Mouse (Mus musculus): Measurements from ENCODE around the gene Dmrt2. TPM values are rescaled to one million over a fixed set of nuclear protein-coding genes. Genes with fewer than 3 reads are reported as not detected.

The Dmrt2 gene
- polyA plus RNA-seq, 1 experiment from 2014 or later: 7.8 TPM

DNA sequence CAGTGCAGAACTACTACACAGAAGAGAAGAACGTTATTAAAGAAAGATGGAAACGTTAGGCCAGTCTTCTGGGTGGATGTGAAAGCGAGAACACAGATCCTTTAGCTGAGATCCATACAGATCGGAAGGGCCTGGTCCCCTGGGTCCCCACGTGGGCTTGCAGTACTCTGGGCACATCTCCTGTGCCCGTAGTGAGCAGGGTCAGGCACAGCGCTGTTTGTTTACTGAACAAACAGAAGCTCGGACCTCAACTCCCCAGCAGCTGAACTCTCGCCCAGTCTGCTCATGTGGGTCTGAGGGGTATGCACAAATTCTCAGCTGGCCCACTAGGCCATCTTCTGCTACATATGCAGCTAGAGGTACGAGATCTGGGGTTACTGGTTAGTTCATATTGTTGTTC, 21.7 kb upstream of the Dmrt2 start:
- H3K4me3 ChIP-seq (ENCODE audit: low read depth, low read length): no peak overlapping the region
- H3K4me2 ChIP-seq (ENCODE audit: low read depth, low read length): no peak overlapping the region
- 72% methylated on average over 10 of the region's 10 CpGs for WGBS
- DNase-seq (ENCODE audit: low spot score): no peak
- H3K4me1 ChIP-seq (ENCODE audit: control insufficient read depth, insufficient read depth, low read length): peaks cover 7% of the 10 kb centered on the region
- no peak overlapping the region for H3K27ac ChIP-seq (replicated peaks; ENCODE audit: low read depth, low read length)
- no peaks in the 10 kb centered on the region for H3K9me3 ChIP-seq (ENCODE audit: control insufficient read depth, low read length)
- H3K27me3 ChIP-seq (replicated peaks; ENCODE audit: control insufficient read depth, insufficient read depth, low read length): no peaks in the 10 kb centered on the region
- no peak overlapping the region for H3K9ac ChIP-seq (ENCODE audit: low read depth, low read length)
- no peaks in the 10 kb centered on the region for H3K36me3 ChIP-seq (ENCODE audit: control insufficient read depth, insufficient read depth, low read length)
- no peak for ATAC-seq (ENCODE audit: low read depth)

DNA sequence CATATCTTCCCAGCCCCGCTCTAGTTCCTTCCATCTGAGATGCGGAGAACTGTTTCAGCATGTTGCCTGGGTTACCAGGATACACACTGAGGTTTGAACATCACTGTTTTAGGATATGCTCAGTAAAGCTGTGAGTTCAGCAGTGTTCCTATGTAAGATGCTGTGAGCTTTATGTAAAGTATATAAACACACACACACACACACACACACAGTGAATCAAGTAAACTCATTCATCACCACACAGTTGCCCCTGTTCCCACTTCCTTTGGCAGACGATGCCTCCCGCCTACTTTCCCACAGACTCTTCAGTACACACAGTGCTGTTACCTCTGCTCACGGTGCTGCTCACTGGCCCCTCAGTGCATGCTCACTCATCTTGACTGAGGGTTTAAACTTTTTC, 19.7 kb upstream of the Dmrt2 start:
- Histone ChIP-seq H3K4me3 (ENCODE audit: low read depth, low read length) (no peak overlapping the region), H3K9me3 (ENCODE audit: control insufficient read depth, low read length) (no peaks in the 10 kb centered on the region), H3K27me3 (replicated peaks; ENCODE audit: control insufficient read depth, insufficient read depth, low read length) (peaks cover 5% of the 10 kb centered on the region; the same call in 1 of the 2 replicates), H3K9ac (ENCODE audit: low read depth, low read length) (no peak overlapping the region), H3K4me1 (ENCODE audit: control insufficient read depth, insufficient read depth, low read length) (peaks cover 7% of the 10 kb centered on the region), H3K36me3 (ENCODE audit: control insufficient read depth, insufficient read depth, low read length) (no peaks in the 10 kb centered on the region), H3K27ac (replicated peaks; ENCODE audit: low read depth, low read length) (no peak overlapping the region), H3K4me2 (ENCODE audit: low read depth, low read length) (no peak overlapping the region)
- no peak for DNase-seq (ENCODE audit: low spot score)
- no peak for ATAC-seq (ENCODE audit: low read depth)
- 64% methylated on average over 5 of the region's 5 CpGs for WGBS

DNA sequence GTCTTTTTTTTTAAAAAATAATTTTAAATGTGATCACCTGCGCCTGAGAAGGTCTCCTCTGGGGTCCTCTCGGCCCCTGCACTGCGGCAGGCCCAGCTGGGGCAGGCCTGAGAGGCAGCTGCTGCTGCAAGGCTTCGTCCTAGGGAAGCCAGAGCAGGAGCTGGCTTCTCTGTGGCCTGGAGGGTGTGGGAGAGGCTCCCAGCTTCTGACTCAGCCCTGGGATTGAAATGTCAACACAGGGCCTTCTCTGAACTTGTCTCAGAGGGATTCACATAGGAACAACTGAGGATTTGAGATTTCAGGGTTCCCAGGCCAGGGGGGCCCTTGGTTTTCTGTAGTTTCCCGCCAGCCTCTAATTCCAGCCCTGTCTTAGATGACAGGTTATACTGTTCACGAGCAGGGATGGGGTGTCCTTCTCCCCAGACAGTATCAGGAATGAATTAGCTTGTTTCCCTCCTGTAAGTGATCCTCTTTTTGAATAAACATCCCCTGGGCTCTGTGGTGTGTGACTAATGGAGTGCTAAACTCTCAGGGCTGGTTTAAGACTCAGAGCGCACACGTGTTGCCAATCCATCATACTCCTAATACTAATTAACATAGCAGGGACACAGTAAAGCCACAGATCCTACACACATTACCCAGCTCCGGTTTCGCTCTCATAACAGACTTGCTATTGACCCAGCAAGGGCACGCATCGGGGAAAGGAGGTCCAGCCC, 18.0 kb upstream of the Dmrt2 start:
- H3K9ac ChIP-seq (ENCODE audit: low read depth, low read length): no peak overlapping the region
- H3K4me2 ChIP-seq (ENCODE audit: low read depth, low read length): 0 out of 2 replicates have a peak overlapping the region, but pooled peaks have one; percentile 0
- DNase-seq (ENCODE audit: low spot score): peak; percentile 87
- no peaks in the 10 kb centered on the region for H3K36me3 ChIP-seq (ENCODE audit: control insufficient read depth, insufficient read depth, low read length)
- H3K27ac ChIP-seq (replicated peaks; ENCODE audit: low read depth, low read length): peak overlapping the region; percentile 58; the same call in 1 of the 2 replicates
- peaks cover 7% of the 10 kb centered on the region for H3K4me1 ChIP-seq (ENCODE audit: control insufficient read depth, insufficient read depth, low read length)
- peak; percentile 85 for ATAC-seq (ENCODE audit: low read depth)
- H3K9me3 ChIP-seq (ENCODE audit: control insufficient read depth, low read length): no peaks in the 10 kb centered on the region
- WGBS: 31% methylated on average over 12 of the region's 12 CpGs
- H3K27me3 ChIP-seq (replicated peaks; ENCODE audit: control insufficient read depth, insufficient read depth, low read length): peaks cover 5% of the 10 kb centered on the region; the same call in 1 of the 2 replicates
- H3K4me3 ChIP-seq (ENCODE audit: low read depth, low read length): no peak overlapping the region

GRCm38 (mm10) chr19:25665486-25666339, 6.5 kb upstream of the Dmrt2 start:
- WGBS: 3% methylated on average over 28 of the region's 31 CpGs
- no peaks in the 10 kb centered on the region for H3K36me3 ChIP-seq (ENCODE audit: control insufficient read depth, insufficient read depth, low read length)
- H3K4me1 ChIP-seq (ENCODE audit: control insufficient read depth, insufficient read depth, low read length): no peaks in the 10 kb centered on the region
- H3K9ac ChIP-seq (ENCODE audit: low read depth, low read length): no peak overlapping the region
- no peak overlapping the region for H3K27ac ChIP-seq (replicated peaks; ENCODE audit: low read depth, low read length)
- DNase-seq (ENCODE audit: low spot score) (peak; percentile 65), ATAC-seq (ENCODE audit: low read depth) (no peak)
- no peaks in the 10 kb centered on the region for H3K9me3 ChIP-seq (ENCODE audit: control insufficient read depth, low read length)
- H3K27me3 ChIP-seq (replicated peaks; ENCODE audit: control insufficient read depth, insufficient read depth, low read length): peaks cover 78% of the 10 kb centered on the region
- peak overlapping the region; percentile 39 for H3K4me2 ChIP-seq (ENCODE audit: low read depth, low read length)
- H3K4me3 ChIP-seq (ENCODE audit: low read depth, low read length): no peak overlapping the region; the same call in 1 of the 2 replicates

DNA sequence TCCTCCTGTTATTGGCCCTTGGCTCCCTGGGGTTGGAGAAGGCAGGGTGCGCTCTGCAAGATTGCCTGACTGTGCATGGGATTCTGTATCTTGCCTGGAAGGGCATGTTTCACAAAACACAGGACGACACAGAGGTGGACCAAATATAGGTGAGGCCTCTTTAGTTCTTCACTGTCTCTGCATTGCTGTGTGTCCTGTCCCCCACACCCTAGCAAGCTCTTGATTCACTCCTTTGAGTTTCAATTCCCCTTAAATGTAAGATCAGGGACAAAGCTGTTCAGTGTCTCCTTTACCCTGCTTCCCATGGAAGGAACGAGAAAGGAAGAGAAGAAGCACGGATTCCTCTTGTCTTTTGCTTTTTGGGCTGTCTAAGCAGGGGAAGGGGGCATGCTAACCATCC, 4.4 kb upstream of the Dmrt2 start:
- Histone ChIP-seq H3K36me3 (ENCODE audit: control insufficient read depth, insufficient read depth, low read length) (no peaks in the 10 kb centered on the region), H3K9me3 (ENCODE audit: control insufficient read depth, low read length) (no peaks in the 10 kb centered on the region), H3K27ac (replicated peaks; ENCODE audit: low read depth, low read length) (no peak overlapping the region), H3K4me1 (ENCODE audit: control insufficient read depth, insufficient read depth, low read length) (no peaks in the 10 kb centered on the region), H3K4me3 (ENCODE audit: low read depth, low read length) (no peak overlapping the region), H3K9ac (ENCODE audit: low read depth, low read length) (no peak overlapping the region), H3K4me2 (ENCODE audit: low read depth, low read length) (no peak overlapping the region), H3K27me3 (replicated peaks; ENCODE audit: control insufficient read depth, insufficient read depth, low read length) (peaks cover 95% of the 10 kb centered on the region)
- DNase-seq (ENCODE audit: low spot score) (no peak), ATAC-seq (ENCODE audit: low read depth) (no peak)
- WGBS: 25% methylated on average over 4 of the region's 4 CpGs

DNA sequence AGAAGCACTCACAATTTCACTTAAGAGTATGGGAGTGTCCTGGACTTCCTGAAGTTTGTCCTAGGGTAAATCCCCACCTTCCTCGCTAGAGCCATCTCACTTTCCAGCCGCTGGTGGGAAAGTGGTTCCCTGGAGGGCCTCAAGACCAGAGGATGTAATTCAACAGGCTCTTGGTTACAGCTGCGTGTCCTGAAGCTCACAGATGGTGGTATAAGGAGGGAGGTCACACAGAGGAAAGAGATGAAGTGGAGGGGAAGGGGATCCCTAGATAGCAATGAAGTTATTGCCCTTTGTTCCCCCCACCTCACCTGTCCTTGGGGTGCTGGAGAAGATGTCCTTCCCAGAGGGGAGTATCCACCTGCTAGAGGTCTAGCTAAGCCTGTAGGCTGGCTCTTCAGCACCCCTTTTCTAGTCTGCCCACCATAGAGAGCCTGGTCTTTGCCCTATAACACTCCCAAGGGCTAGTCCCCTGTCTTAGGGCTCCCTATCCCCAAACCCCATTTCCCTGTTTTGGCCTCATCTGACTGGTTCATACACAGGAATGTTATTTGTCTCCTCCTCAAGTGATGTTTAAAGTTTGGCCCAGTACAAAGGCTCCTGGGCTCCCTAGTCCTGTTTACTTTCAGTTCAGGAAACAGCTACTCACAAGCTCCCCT, 2.5 kb upstream of the Dmrt2 start:
- Histone ChIP-seq H3K9me3 (ENCODE audit: control insufficient read depth, low read length) (no peaks in the 10 kb centered on the region), H3K27me3 (replicated peaks; ENCODE audit: control insufficient read depth, insufficient read depth, low read length) (peaks cover 97% of the 10 kb centered on the region), H3K9ac (ENCODE audit: low read depth, low read length) (no peak overlapping the region), H3K4me1 (ENCODE audit: control insufficient read depth, insufficient read depth, low read length) (no peaks in the 10 kb centered on the region; the same call in 1 of the 2 replicates), H3K36me3 (ENCODE audit: control insufficient read depth, insufficient read depth, low read length) (no peaks in the 10 kb centered on the region), H3K27ac (replicated peaks; ENCODE audit: low read depth, low read length) (no peak overlapping the region), H3K4me3 (ENCODE audit: low read depth, low read length) (no peak overlapping the region), H3K4me2 (ENCODE audit: low read depth, low read length) (no peak overlapping the region)
- DNase-seq (ENCODE audit: low spot score) (no peak), ATAC-seq (ENCODE audit: low read depth) (no peak)
- WGBS: 10% methylated on average over 3 of the region's 3 CpGs

DNA sequence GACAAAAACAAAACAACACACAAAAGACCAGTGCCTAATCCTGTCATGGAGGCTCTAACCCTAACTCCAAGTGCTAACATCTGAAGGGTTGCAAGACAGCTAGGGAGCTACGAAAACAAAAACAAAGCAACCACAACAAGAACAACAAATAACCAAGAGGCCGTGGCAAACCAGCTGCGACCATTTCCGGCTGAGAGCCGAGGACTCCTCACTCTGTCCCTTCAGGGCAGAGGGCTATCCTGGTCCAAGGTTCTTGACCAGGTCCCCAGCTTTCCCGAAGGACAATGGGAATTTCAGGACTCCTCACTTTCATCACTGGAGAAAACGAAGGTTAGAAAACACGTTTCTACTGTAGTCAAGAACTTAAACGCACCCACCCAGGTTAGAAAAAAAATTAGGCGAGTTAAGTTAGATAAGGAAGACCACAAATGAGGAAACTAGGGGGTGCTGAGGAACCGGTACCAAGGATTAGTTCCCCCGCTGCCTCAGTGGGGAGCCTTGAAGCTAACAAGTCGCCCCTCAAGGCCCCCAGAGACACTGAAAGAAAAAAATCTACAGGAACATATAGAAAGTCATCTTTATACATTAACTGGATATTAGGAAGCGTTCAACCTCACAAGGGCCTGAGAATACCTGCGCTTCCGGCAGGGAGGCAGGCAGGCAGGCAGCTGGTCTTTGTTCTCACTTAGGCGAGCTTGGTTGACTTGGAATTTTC, 1.5 kb upstream of the Dmrt2 start:
- no peak for ATAC-seq (ENCODE audit: low read depth)
- peaks cover 97% of the 10 kb centered on the region for H3K27me3 ChIP-seq (replicated peaks; ENCODE audit: control insufficient read depth, insufficient read depth, low read length)
- no peak overlapping the region for H3K9ac ChIP-seq (ENCODE audit: low read depth, low read length)
- 3% methylated on average over 17 of the region's 17 CpGs for WGBS
- H3K4me1 ChIP-seq (ENCODE audit: control insufficient read depth, insufficient read depth, low read length): no peaks in the 10 kb centered on the region; the same call in 1 of the 2 replicates
- no peaks in the 10 kb centered on the region for H3K36me3 ChIP-seq (ENCODE audit: control insufficient read depth, insufficient read depth, low read length)
- no peaks in the 10 kb centered on the region for H3K9me3 ChIP-seq (ENCODE audit: control insufficient read depth, low read length)
- H3K27ac ChIP-seq (replicated peaks; ENCODE audit: low read depth, low read length): no peak overlapping the region
- DNase-seq (ENCODE audit: low spot score): no peak
- H3K4me2 ChIP-seq (ENCODE audit: low read depth, low read length): no peak overlapping the region; the same call in 1 of the 2 replicates
- no peak overlapping the region for H3K4me3 ChIP-seq (ENCODE audit: low read depth, low read length)

GRCm38 (mm10) chr19:25671681-25672080, 530 bp upstream of the Dmrt2 start:
- no peaks in the 10 kb centered on the region for H3K36me3 ChIP-seq (ENCODE audit: control insufficient read depth, insufficient read depth, low read length)
- WGBS: under 1% methylated on average over 14 of the region's 14 CpGs
- H3K4me1 ChIP-seq (ENCODE audit: control insufficient read depth, insufficient read depth, low read length): no peaks in the 10 kb centered on the region; the same call in 1 of the 2 replicates
- no peak overlapping the region; the same call in 1 of the 2 replicates for H3K9ac ChIP-seq (ENCODE audit: low read depth, low read length)
- H3K4me3 ChIP-seq (ENCODE audit: low read depth, low read length): peak overlapping the region; percentile 40
- peaks cover 99% of the 10 kb centered on the region for H3K27me3 ChIP-seq (replicated peaks; ENCODE audit: control insufficient read depth, insufficient read depth, low read length)
- peak overlapping the region; percentile 59 for H3K4me2 ChIP-seq (ENCODE audit: low read depth, low read length)
- H3K9me3 ChIP-seq (ENCODE audit: control insufficient read depth, low read length): no peaks in the 10 kb centered on the region
- peak; percentile 23 for DNase-seq (ENCODE audit: low spot score)
- ATAC-seq (ENCODE audit: low read depth): no peak; the same call in 1 of the 2 replicates
- no peak overlapping the region for H3K27ac ChIP-seq (replicated peaks; ENCODE audit: low read depth, low read length)
